Mouse (Mus musculus) cerebral cortex, adult 2 months (tissue): ENCODE results near the gene Antxr1.

Experiments
- WGBS: fragments of 180-500 bp; shearing (Covaris S2); methylation state at CpG from one replicate; pipeline ENCODE4 v1.1.7; 2018; 5-methylcytosine and 5-hydroxymethylcytosine counted together

Antxr1 gene

GRCm38 (mm10) chr6:87292911-87293851 is 42.4 kb downstream of the Antxr1 start:
- 63% methylated on average over 18 of the region's 18 CpGs for WGBS

GRCm38 (mm10) chr6:87287251-87287650 is 48.4 kb downstream of the Antxr1 start:
- 91% methylated on average over 6 of the region's 6 CpGs for WGBS

- WGBS: 44% methylated on average over 7 of the region's 7 CpGs
Observed at GRCm38 (mm10) chr6:87285365-87285749, 50.3 kb downstream of the Antxr1 start.

- 62% methylated on average over 11 of the region's 11 CpGs for WGBS
Observed at GRCm38 (mm10) chr6:87284716-87285364, 50.8 kb downstream of the Antxr1 start.

GRCm38 (mm10) chr6:87282346-87282781 is 53.3 kb downstream of the Antxr1 start:
- WGBS: 46% methylated on average over 8 of the region's 8 CpGs

- 76% methylated on average over 4 of the region's 4 CpGs for WGBS
Observed at GRCm38 (mm10) chr6:87281771-87282170, 53.9 kb downstream of the Antxr1 start.

GRCm38 (mm10) chr6:87278151-87278550 is 57.5 kb downstream of the Antxr1 start:
- WGBS: 67% methylated on average over 5 of the region's 5 CpGs

- 24% methylated on average over 3 of the region's 3 CpGs for WGBS
Observed at GRCm38 (mm10) chr6:87277527-87277926, 58.1 kb downstream of the Antxr1 start.

- WGBS: 46% methylated on average over 7 of the region's 7 CpGs
Observed at GRCm38 (mm10) chr6:87276941-87277340, 58.7 kb downstream of the Antxr1 start.

- WGBS: 93% methylated on average over 5 of the region's 5 CpGs
Observed at GRCm38 (mm10) chr6:87274779-87275178, 60.8 kb downstream of the Antxr1 start.

- WGBS: 83% methylated on average over 3 of the region's 3 CpGs
Observed at GRCm38 (mm10) chr6:87273791-87274190, 61.8 kb downstream of the Antxr1 start.

GRCm38 (mm10) chr6:87273141-87273540 is 62.5 kb downstream of the Antxr1 start:
- WGBS: 87% methylated on average over 4 of the region's 4 CpGs

- WGBS: 95% methylated on average over 2 of the region's 2 CpGs
Observed at GRCm38 (mm10) chr6:87272202-87272601, 63.4 kb downstream of the Antxr1 start.

GRCm38 (mm10) chr6:87270452-87270851 is 65.2 kb downstream of the Antxr1 start:
- 43% methylated on average over 7 of the region's 7 CpGs for WGBS

- WGBS: 82% methylated on average over 7 of the region's 7 CpGs
Observed at GRCm38 (mm10) chr6:87269950-87270349, 65.7 kb downstream of the Antxr1 start.

- WGBS: 63% methylated on average over 2 of the region's 2 CpGs
Observed at GRCm38 (mm10) chr6:87262666-87263065, 73.0 kb downstream of the Antxr1 start.

GRCm38 (mm10) chr6:87258976-87259375 is 76.6 kb downstream of the Antxr1 start:
- 49% methylated on average over 5 of the region's 5 CpGs for WGBS

GRCm38 (mm10) chr6:87257981-87258775 is 77.4 kb downstream of the Antxr1 start:
- 58% methylated on average over 7 of the region's 7 CpGs for WGBS

GRCm38 (mm10) chr6:87257471-87257870 is 78.2 kb downstream of the Antxr1 start:
- 84% methylated on average over 4 of the region's 4 CpGs for WGBS

GRCm38 (mm10) chr6:87255668-87256067 is 80.0 kb downstream of the Antxr1 start:
- 86% methylated on average over 12 of the region's 12 CpGs for WGBS

- 65% methylated on average over 7 of the region's 7 CpGs for WGBS
Observed at GRCm38 (mm10) chr6:87254756-87255155, 80.9 kb downstream of the Antxr1 start.

- 46% methylated on average over 5 of the region's 5 CpGs for WGBS
Observed at GRCm38 (mm10) chr6:87251716-87252115, 83.9 kb downstream of the Antxr1 start.
